Mouse (Mus musculus): ENCODE measurements around the gene Tgif1. TPM values are rescaled to one million over a fixed set of nuclear protein-coding genes. Genes with fewer than 3 reads are reported as not detected.

Tgif1 gene
- 14.6 and 16.2 TPM in 2 replicates for polyA plus RNA-seq (2015; fragmentation: Nextera tagmentation; extraction: Ambion mirVana)

GRCm38 (mm10) chr17:70853436-70853905 is at the start of gene Tgif1:
TSS of gene Tgif1 (minus strand) at chr17:70853546.
- peaks cover 54% of the 10 kb centered on the region for H3K4me1 ChIP-seq (replicated peaks)

GRCm38 (mm10) chr17:70900660-70901059 is 47.3 kb upstream of the Tgif1 start:
- H3K27ac ChIP-seq (replicated peaks): no peak overlapping the region
- no peak overlapping the region for H3K4me2 ChIP-seq
- H3K27me3 ChIP-seq: no peaks in the 10 kb centered on the region
- no peak overlapping the region for H3K9ac ChIP-seq
- H3K4me1 ChIP-seq (replicated peaks): no peaks in the 10 kb centered on the region
- no peak overlapping the region for H3K4me3 ChIP-seq
- ATAC-seq (ENCODE audit: low FRiP score, low read depth): no peak
- H3K36me3 ChIP-seq: no peaks in the 10 kb centered on the region
- WGBS: 70% methylated on average over 10 of the region's 10 CpGs
- no peaks in the 10 kb centered on the region for H3K9me3 ChIP-seq

More at GRCm38 (mm10) chr17:70853436-70853905, at the start of gene Tgif1:
- Histone ChIP-seq H3K9ac (peak within 1 kb of the TSS; percentile 61), H3K9me3 (no peaks in the 10 kb centered on the region), H3K4me3 (peak within 1 kb of the TSS; percentile 59), H3K27ac (replicated peaks) (peak within 1 kb of the TSS; percentile 90), H3K36me3 (no peaks in the 10 kb centered on the region), H3K27me3 (peaks cover 5% of the 10 kb centered on the region), H3K4me2 (peak within 1 kb of the TSS; percentile 99)
- peak; percentile 10; the same call in 1 of the 2 replicates for ATAC-seq (ENCODE audit: low FRiP score, low read depth)
- 1% methylated on average over 29 of the region's 29 CpGs for WGBS

- no peak for ATAC-seq (ENCODE audit: low FRiP score, low read depth)
- Histone ChIP-seq H3K9ac (no peak overlapping the region), H3K9me3 (no peaks in the 10 kb centered on the region), H3K36me3 (no peaks in the 10 kb centered on the region), H3K27ac (replicated peaks) (no peak overlapping the region), H3K4me2 (no peak overlapping the region), H3K27me3 (no peaks in the 10 kb centered on the region), H3K4me1 (replicated peaks) (no peaks in the 10 kb centered on the region), H3K4me3 (no peak overlapping the region)
- 95% methylated on average over 6 of the region's 6 CpGs for WGBS
Observed at GRCm38 (mm10) chr17:70899642-70900041, 46.3 kb upstream of the Tgif1 start.

GRCm38 (mm10) chr17:70894867-70895266 is 41.5 kb upstream of the Tgif1 start:
- Histone ChIP-seq H3K4me1 (replicated peaks) (no peaks in the 10 kb centered on the region), H3K4me3 (no peak overlapping the region), H3K36me3 (no peaks in the 10 kb centered on the region), H3K9me3 (no peaks in the 10 kb centered on the region), H3K4me2 (no peak overlapping the region), H3K27me3 (no peaks in the 10 kb centered on the region), H3K27ac (replicated peaks) (no peak overlapping the region), H3K9ac (no peak overlapping the region)
- WGBS: 67% methylated on average over 9 of the region's 9 CpGs
- ATAC-seq (ENCODE audit: low FRiP score, low read depth): no peak

DNA sequence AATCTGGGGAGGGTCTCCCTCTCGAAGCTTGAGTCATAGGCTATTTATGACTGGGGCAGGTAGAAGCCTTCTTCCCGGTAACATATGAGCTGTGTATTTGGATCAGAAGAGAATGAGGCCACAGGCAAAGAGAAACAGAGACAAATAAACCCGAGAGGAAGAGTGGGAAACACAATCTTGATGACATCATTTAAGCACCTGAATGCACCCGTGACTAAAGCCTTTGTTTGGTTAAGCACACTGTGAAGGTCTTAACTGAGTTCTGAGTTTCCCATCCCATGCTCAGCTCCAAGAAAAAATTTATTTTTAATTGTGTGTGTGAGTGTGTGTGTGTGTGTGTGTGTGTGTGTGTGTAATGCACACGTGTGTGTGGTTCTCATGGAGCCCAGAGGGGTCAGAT is 39.8 kb upstream of the Tgif1 start:
- Histone ChIP-seq H3K9ac (no peak overlapping the region), H3K4me3 (no peak overlapping the region), H3K27me3 (no peaks in the 10 kb centered on the region), H3K9me3 (no peaks in the 10 kb centered on the region), H3K27ac (replicated peaks) (no peak overlapping the region), H3K4me2 (no peak overlapping the region), H3K36me3 (no peaks in the 10 kb centered on the region), H3K4me1 (replicated peaks) (no peaks in the 10 kb centered on the region)
- no peak for ATAC-seq (ENCODE audit: low FRiP score, low read depth)
- WGBS: 66% methylated on average over 5 of the region's 5 CpGs

GRCm38 (mm10) chr17:70892288-70893096 is 39.1 kb upstream of the Tgif1 start:
- Histone ChIP-seq H3K4me1 (replicated peaks) (no peaks in the 10 kb centered on the region), H3K9ac (no peak overlapping the region), H3K9me3 (no peaks in the 10 kb centered on the region), H3K4me3 (no peak overlapping the region), H3K36me3 (no peaks in the 10 kb centered on the region), H3K4me2 (no peak overlapping the region), H3K27ac (replicated peaks) (no peak overlapping the region), H3K27me3 (no peaks in the 10 kb centered on the region)
- no peak for ATAC-seq (ENCODE audit: low FRiP score, low read depth)
- WGBS: 17% methylated on average over 15 of the region's 15 CpGs

DNA sequence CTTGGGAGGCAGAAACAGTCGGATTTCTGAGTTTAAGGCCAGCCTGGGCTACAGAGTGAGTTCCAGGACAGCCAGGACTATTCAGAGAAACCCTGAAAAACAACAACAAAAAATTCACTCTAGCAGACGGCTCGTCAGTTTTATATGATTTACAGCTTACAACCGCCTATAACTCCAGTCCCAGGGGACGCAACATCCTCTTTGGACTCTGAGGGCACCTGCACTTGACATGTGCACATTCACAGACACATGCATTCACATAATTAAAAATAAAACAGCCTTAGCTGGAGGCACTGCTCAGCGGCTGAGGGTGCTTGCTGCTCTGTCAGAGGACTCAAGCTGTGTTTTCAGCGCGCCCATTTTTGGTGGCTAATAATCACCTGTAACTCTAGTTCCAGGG is 37.2 kb upstream of the Tgif1 start:
- 83% methylated on average over 8 of the region's 8 CpGs for WGBS
- no peak for ATAC-seq (ENCODE audit: low FRiP score, low read depth)

GRCm38 (mm10) chr17:70888657-70889056 is 35.3 kb upstream of the Tgif1 start:
- Histone ChIP-seq H3K27ac (replicated peaks) (no peak overlapping the region), H3K9ac (no peak overlapping the region), H3K4me2 (no peak overlapping the region), H3K9me3 (no peaks in the 10 kb centered on the region), H3K4me3 (no peak overlapping the region), H3K4me1 (replicated peaks) (no peaks in the 10 kb centered on the region), H3K27me3 (no peaks in the 10 kb centered on the region), H3K36me3 (no peaks in the 10 kb centered on the region)
- no peak for ATAC-seq (ENCODE audit: low FRiP score, low read depth)
- 85% methylated on average over 10 of the region's 10 CpGs for WGBS

More for the DNA sequence above, 37.2 kb upstream of the Tgif1 start:
- Histone ChIP-seq H3K27ac (replicated peaks) (no peak overlapping the region), H3K4me1 (replicated peaks) (no peaks in the 10 kb centered on the region), H3K9me3 (no peaks in the 10 kb centered on the region), H3K4me2 (no peak overlapping the region), H3K9ac (no peak overlapping the region), H3K4me3 (no peak overlapping the region), H3K36me3 (no peaks in the 10 kb centered on the region), H3K27me3 (no peaks in the 10 kb centered on the region)

DNA sequence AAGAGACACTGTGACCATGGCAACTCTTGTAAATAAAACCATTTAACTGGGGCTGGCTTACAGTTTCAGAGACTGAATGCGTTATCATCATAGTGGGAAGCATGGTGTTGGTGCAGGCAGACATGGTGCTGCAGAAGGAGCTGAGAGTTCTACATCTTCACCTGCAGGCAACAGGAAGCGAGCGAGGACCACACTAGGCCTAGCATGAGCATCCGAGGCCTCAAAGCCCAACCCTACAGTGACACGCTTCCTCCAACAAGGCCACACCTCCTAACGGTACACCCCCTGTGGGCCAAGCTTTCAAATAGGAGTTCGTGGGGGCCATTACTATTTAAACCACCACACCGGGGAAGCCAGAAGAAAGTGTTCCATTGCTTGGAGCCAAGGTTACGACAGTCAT is 34.5 kb upstream of the Tgif1 start:
- Histone ChIP-seq H3K27ac (replicated peaks) (no peak overlapping the region), H3K4me2 (no peak overlapping the region), H3K27me3 (no peaks in the 10 kb centered on the region), H3K9ac (no peak overlapping the region), H3K4me3 (no peak overlapping the region), H3K4me1 (replicated peaks) (no peaks in the 10 kb centered on the region), H3K9me3 (no peaks in the 10 kb centered on the region), H3K36me3 (no peaks in the 10 kb centered on the region)
- WGBS: 92% methylated on average over 9 of the region's 9 CpGs
- no peak for ATAC-seq (ENCODE audit: low FRiP score, low read depth)

DNA sequence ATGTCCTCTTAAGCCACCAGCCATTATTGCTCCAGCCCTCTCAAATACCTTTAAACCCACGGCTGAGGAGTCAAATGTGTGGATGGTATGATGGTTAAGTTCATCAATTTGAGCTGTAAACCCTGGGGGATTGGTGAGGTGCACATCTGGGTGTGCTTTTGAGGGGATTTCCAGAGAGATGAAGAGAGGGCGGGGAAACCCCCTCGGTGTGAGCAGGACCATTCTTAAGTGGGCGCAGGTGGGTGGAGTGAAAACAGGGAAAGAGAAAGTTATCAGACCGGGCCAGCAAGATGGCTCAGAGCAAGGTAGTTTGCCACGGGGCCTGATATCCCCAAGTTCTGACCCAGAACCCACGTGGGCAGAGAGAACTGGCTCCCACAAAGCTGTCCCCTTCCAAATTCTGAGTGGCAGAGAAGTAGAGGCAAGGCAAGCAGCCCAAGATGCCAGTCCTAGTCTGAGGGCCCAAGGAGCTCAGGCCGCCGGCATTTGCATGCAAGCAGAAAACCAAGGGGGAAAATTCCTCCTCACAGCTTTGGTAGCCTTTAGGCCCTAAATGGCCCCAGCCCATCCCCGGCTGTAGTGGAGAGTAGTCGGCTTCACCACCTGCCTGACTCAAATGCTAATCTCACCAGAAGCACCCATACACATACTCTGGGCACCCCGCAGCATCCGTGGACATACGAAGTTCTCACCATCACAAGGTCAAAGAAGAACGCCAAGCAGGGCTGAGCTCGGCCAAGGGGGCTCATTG is 33.5 kb upstream of the Tgif1 start:
- Histone ChIP-seq H3K27me3 (no peaks in the 10 kb centered on the region), H3K27ac (replicated peaks) (no peak overlapping the region), H3K9ac (no peak overlapping the region), H3K4me1 (replicated peaks) (no peaks in the 10 kb centered on the region), H3K36me3 (no peaks in the 10 kb centered on the region), H3K4me3 (no peak overlapping the region), H3K4me2 (no peak overlapping the region), H3K9me3 (no peaks in the 10 kb centered on the region)
- no peak for ATAC-seq (ENCODE audit: low FRiP score, low read depth)
- WGBS: 85% methylated on average over 16 of the region's 16 CpGs

DNA sequence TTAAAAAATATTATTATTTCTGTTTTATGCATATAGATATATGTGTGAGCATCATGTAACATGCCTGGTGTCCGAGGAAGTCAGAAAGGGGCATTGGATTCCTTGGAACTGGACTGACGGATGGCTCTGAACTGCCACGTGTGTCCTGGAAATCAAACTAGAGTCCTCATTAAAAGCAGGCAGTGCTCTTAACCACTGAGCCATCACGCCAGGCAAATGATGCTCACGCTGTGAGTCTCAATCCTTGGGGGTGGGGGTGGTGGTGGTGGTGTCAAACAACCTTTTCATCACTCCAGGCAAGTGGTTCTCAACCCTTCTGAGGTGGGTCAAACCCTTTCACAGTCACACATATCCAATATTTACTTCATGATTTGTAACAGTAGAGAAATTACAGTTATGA is 32.5 kb upstream of the Tgif1 start:
- Histone ChIP-seq H3K4me3 (no peak overlapping the region), H3K9me3 (no peaks in the 10 kb centered on the region), H3K4me1 (replicated peaks) (no peaks in the 10 kb centered on the region), H3K4me2 (no peak overlapping the region), H3K9ac (no peak overlapping the region), H3K27me3 (no peaks in the 10 kb centered on the region), H3K27ac (replicated peaks) (no peak overlapping the region), H3K36me3 (no peaks in the 10 kb centered on the region)
- no peak for ATAC-seq (ENCODE audit: low FRiP score, low read depth)
- 84% methylated on average over 5 of the region's 5 CpGs for WGBS

GRCm38 (mm10) chr17:70881934-70882333 is 28.6 kb upstream of the Tgif1 start:
- Histone ChIP-seq H3K4me2 (no peak overlapping the region), H3K27ac (replicated peaks) (no peak overlapping the region), H3K36me3 (no peaks in the 10 kb centered on the region), H3K9me3 (no peaks in the 10 kb centered on the region), H3K27me3 (no peaks in the 10 kb centered on the region), H3K9ac (no peak overlapping the region), H3K4me1 (replicated peaks) (no peaks in the 10 kb centered on the region), H3K4me3 (no peak overlapping the region)
- 82% methylated on average over 10 of the region's 10 CpGs for WGBS
- ATAC-seq (ENCODE audit: low FRiP score, low read depth): no peak

All from hindbrain, embryonic 15.5 days (tissue).